Mouse (Mus musculus): ENCODE data around the gene Plxdc1. TPM values are rescaled to one million over a fixed set of nuclear protein-coding genes. Genes with fewer than 3 reads are reported as not detected.
A peak's percentile ranks its signal among the peaks of the same experiment; 100 is the strongest.

The Plxdc1 gene
- polyA plus RNA-seq, 1 experiment from 2014 or later, result 0.44 TPM

DNA sequence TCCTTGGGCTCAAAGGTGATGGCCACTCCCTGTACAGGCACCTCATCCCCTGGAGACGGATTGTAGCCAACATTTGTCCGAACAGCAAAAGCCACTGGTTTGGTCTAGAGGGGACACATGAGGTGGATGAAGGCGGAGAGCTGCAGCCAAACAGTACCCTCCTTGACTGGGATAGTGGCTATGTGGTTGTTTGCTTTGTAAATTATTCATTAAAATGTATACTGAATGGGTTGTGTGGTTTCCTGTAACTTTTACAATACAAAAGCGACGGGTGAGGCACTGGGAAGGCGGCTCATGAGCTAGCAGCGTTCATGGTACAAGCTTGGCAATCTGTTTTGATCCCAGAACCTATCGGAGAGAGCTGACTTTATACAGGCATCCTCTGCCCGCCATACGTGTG lies 26.6 kb upstream of the Plxdc1 start:
- H3K9ac ChIP-seq, result no peak overlapping the region
- no peak for ATAC-seq (ENCODE audit: extremely low read depth, insufficient number of reproducible peaks, low FRiP score, low TSS enrichment)
- H3K4me1 ChIP-seq, result no peaks in the 10 kb centered on the region
- H3K36me3 ChIP-seq, result peaks cover 43% of the 10 kb centered on the region
- H3K4me3 ChIP-seq, result no peak overlapping the region
- no peak overlapping the region for H3K27ac ChIP-seq (replicated peaks)
- no peaks in the 10 kb centered on the region for H3K9me3 ChIP-seq
- 83% methylated on average over 10 of the region's 10 CpGs for WGBS
- H3K4me2 ChIP-seq, result no peak overlapping the region
- H3K27me3 ChIP-seq (replicated peaks), result peaks cover 35% of the 10 kb centered on the region

DNA sequence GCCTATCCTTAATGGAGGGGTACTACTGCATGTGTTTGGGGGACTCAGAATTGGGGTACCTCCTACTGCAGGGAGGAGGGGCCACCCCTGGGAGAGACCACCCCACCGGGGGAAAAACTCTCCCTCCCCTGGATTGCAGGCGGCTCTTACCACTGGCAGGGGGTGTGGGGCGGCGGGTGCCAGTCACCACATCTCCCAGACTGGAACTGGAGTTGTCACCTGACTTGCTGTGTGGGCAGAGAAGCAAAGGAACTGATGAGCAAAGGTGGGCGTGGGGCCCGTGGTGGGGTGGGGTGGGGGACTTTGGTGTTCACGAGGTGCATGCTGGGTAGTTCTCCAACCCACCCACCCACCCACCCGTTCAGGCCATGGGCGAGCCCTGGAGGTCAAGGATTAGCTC lies 25.5 kb upstream of the Plxdc1 start:
- WGBS, result 44% methylated on average over 9 of the region's 9 CpGs

DNA sequence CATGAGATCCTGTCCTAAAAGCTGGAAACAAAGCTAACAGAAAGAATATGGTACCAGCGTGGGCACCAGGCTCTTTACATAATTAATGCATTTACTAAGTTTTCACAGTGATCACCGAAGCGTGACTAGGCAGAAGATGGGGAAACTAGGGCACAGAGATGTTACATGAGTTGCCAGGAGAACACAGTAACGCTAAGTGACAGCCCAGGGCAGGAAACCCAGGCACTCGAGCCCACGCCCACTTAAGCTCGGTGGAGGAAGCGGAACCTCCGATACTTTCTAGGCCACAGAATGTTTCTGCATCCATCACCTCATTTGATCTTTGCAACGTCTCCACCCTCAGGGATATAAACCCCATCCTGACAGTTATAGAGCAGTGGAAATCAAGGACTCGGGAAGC lies 21.8 kb upstream of the Plxdc1 start:
- peaks cover 16% of the 10 kb centered on the region for H3K4me1 ChIP-seq
- no peak overlapping the region for H3K4me3 ChIP-seq
- no peaks in the 10 kb centered on the region for H3K9me3 ChIP-seq
- 80% methylated on average over 11 of the region's 11 CpGs for WGBS
- no peak overlapping the region for H3K9ac ChIP-seq
- no peak overlapping the region for H3K27ac ChIP-seq (replicated peaks)
- no peak for ATAC-seq (ENCODE audit: extremely low read depth, insufficient number of reproducible peaks, low FRiP score, low TSS enrichment)
- no peak overlapping the region for H3K4me2 ChIP-seq
- H3K27me3 ChIP-seq (replicated peaks), result peaks cover 47% of the 10 kb centered on the region
- H3K36me3 ChIP-seq, result peaks cover 46% of the 10 kb centered on the region

More for the DNA sequence above, 25.5 kb upstream of the Plxdc1 start:
- Histone ChIP-seq H3K4me1 (no peaks in the 10 kb centered on the region), H3K4me3 (no peak overlapping the region), H3K9me3 (no peaks in the 10 kb centered on the region), H3K27ac (replicated peaks) (no peak overlapping the region), H3K9ac (no peak overlapping the region), H3K4me2 (no peak overlapping the region), H3K36me3 (peaks cover 47% of the 10 kb centered on the region), H3K27me3 (replicated peaks) (peaks cover 35% of the 10 kb centered on the region)
- ATAC-seq (ENCODE audit: extremely low read depth, insufficient number of reproducible peaks, low FRiP score, low TSS enrichment), result no peak

DNA sequence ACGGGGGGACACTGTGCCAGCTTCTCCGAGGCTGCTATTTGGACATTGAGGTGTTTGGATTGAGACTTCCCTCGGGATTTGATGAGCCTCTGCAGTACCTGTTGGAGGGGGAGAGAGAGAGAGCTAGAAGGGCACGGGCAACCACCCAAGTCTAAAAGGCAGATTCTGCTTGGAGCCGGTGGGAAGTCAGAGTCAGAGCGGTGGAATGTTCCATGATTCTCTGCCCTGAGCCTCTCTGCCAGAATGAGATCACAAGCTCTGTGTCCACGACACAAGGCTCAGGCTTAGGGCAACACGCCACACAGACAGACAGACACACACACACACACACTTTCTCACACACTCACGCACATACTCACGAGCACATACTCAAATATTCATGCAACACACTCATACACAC lies 19.4 kb upstream of the Plxdc1 start:
- Histone ChIP-seq H3K27ac (replicated peaks) (no peak overlapping the region), H3K4me1 (peaks cover 26% of the 10 kb centered on the region), H3K4me2 (no peak overlapping the region), H3K27me3 (replicated peaks) (peaks cover 47% of the 10 kb centered on the region), H3K36me3 (peaks cover 42% of the 10 kb centered on the region), H3K9me3 (no peaks in the 10 kb centered on the region), H3K4me3 (no peak overlapping the region), H3K9ac (no peak overlapping the region)
- ATAC-seq (ENCODE audit: extremely low read depth, insufficient number of reproducible peaks, low FRiP score, low TSS enrichment), result no peak
- 73% methylated on average over 10 of the region's 10 CpGs for WGBS

DNA sequence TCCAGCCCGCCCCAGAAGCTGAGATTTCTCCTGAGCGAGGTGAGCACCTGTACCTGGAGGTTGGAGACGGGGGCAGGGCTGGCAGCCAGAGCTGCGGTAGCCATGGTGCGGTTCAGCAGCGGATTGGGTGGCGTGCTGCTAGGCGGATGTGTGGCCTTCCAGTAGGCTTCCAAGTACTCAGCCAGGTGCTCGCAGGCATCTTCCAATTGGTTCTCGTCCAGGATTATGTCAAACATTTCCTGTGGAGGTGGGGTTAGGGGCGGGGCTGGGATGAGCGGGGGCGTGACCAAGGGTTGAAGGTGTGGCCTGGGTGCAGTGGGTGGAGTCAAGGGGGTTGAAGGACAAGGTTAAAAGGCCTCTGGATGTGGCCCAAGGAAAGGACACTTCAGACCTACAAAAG lies 18.8 kb upstream of the Plxdc1 start:
- Histone ChIP-seq H3K4me3 (no peak overlapping the region), H3K9me3 (no peaks in the 10 kb centered on the region), H3K36me3 (peaks cover 37% of the 10 kb centered on the region), H3K27ac (replicated peaks) (no peak overlapping the region), H3K27me3 (replicated peaks) (peaks cover 47% of the 10 kb centered on the region), H3K4me1 (peaks cover 26% of the 10 kb centered on the region), H3K4me2 (no peak overlapping the region), H3K9ac (no peak overlapping the region)
- ATAC-seq (ENCODE audit: extremely low read depth, insufficient number of reproducible peaks, low FRiP score, low TSS enrichment), result no peak
- WGBS, result 44% methylated on average over 13 of the region's 13 CpGs

DNA sequence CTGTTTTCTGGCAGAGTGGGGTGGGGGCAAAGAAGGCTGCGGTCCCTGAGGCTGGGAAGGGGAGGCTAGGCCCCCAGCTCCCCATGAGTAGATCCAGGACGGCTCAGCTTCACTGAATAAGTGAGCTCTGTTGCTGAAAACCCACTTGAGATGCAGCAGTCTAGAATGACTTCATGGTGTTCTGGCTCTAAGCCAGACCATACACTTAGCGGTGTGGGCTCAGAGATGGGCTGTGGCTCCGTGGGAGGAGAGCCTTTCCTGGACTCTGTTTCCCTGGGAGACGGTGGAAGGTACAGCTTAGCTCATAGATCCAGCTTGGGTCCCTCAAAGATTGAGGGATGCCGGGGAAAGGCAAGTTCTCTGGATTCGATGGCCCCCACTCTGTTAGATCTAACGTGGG lies 17.9 kb upstream of the Plxdc1 start:
- no peaks in the 10 kb centered on the region for H3K9me3 ChIP-seq
- peaks cover 26% of the 10 kb centered on the region for H3K4me1 ChIP-seq
- H3K27ac ChIP-seq (replicated peaks), result no peak overlapping the region
- no peak overlapping the region for H3K4me3 ChIP-seq
- peaks cover 28% of the 10 kb centered on the region for H3K36me3 ChIP-seq
- H3K4me2 ChIP-seq, result no peak overlapping the region
- no peak overlapping the region for H3K9ac ChIP-seq
- no peak for ATAC-seq (ENCODE audit: extremely low read depth, insufficient number of reproducible peaks, low FRiP score, low TSS enrichment)
- peaks cover 55% of the 10 kb centered on the region for H3K27me3 ChIP-seq (replicated peaks)
- WGBS, result 51% methylated on average over 8 of the region's 8 CpGs

DNA sequence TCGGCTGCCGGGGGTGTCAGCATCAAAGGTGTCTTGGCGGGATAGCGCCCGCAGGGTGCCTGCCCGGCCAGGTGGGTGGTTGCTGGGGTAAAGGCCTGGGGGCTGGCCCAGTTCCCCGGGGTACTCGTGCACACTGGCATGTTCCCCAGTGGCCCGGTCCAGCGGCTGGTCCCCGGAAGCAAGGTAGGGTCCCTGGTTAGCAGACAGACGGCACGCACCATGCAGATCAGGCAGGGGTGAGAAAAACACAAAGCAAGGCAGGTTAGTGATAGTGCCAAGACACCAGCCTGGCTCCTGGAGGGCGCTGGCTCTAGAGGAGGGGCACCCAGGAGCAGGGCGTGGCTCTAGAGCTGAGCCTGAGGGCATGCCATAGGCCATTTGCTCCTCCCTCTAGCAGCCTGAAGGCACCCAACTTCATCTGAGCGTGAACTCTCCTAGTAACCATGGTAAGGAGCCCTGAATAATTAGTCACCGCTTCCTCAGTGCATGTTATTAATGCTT lies 17.0 kb upstream of the Plxdc1 start:
- Histone ChIP-seq H3K9ac (peak overlapping the region; percentile 48), H3K27ac (replicated peaks) (no peak overlapping the region), H3K4me1 (peaks cover 26% of the 10 kb centered on the region), H3K36me3 (peaks cover 23% of the 10 kb centered on the region), H3K27me3 (replicated peaks) (peaks cover 63% of the 10 kb centered on the region), H3K9me3 (no peaks in the 10 kb centered on the region), H3K4me2 (peak overlapping the region; percentile 62), H3K4me3 (peak overlapping the region; percentile 29)
- no peak for ATAC-seq (ENCODE audit: extremely low read depth, insufficient number of reproducible peaks, low FRiP score, low TSS enrichment)
- 34% methylated on average over 17 of the region's 17 CpGs for WGBS

DNA sequence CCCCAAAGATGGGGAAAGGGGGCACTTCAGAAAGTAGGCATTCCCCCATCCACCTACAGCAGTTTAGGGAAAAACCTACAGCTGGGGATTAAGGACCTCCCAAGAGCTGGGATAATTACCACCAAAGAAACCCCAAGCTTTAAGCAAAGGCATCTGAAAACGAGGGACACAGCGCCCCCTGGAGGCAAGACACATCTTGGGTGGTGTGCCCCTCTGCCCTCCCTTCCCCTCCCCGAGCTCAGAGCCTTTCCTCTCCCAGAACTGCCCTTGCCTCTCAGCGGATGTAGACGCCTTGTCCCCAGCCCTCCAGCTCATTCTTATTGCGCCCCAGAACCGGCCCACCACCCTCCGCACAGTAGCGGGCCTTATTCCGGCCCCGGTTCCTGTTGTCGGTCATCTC lies 16.4 kb upstream of the Plxdc1 start:
- peak overlapping the region; percentile 29 for H3K4me3 ChIP-seq
- H3K27me3 ChIP-seq (replicated peaks), result peaks cover 68% of the 10 kb centered on the region
- H3K36me3 ChIP-seq, result peaks cover 23% of the 10 kb centered on the region
- peak overlapping the region; percentile 62 for H3K4me2 ChIP-seq
- H3K9me3 ChIP-seq, result no peaks in the 10 kb centered on the region
- WGBS, result 9% methylated on average over 12 of the region's 12 CpGs
- no peak for ATAC-seq (ENCODE audit: extremely low read depth, insufficient number of reproducible peaks, low FRiP score, low TSS enrichment)
- peaks cover 26% of the 10 kb centered on the region for H3K4me1 ChIP-seq
- peak overlapping the region; percentile 48 for H3K9ac ChIP-seq
- no peak overlapping the region for H3K27ac ChIP-seq (replicated peaks)

DNA sequence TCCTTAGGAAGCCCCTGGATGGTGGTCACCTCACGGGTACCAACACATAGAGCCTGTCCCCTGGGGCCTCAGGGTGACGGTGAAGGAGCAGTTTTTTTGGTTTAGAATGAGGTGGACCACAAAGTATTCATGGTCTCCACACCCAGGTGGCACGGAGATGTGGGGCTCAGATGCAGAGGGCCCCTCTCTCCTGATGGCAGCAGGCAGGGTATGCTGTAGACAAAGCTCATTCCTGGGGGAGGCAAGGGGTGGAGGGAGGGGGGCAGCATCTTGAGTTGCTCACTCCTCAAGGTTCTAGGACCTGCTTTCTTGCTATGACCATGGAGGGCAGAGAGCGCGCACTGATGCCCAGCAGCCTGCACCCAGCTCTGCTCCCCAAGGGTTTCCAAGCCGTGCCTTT lies 15.7 kb upstream of the Plxdc1 start:
- H3K4me1 ChIP-seq, result peaks cover 26% of the 10 kb centered on the region
- no peak for ATAC-seq (ENCODE audit: extremely low read depth, insufficient number of reproducible peaks, low FRiP score, low TSS enrichment)
- 51% methylated on average over 6 of the region's 6 CpGs for WGBS
- no peak overlapping the region for H3K27ac ChIP-seq (replicated peaks)
- H3K36me3 ChIP-seq, result peaks cover 16% of the 10 kb centered on the region
- peaks cover 69% of the 10 kb centered on the region for H3K27me3 ChIP-seq (replicated peaks)
- H3K4me3 ChIP-seq, result no peak overlapping the region
- no peaks in the 10 kb centered on the region for H3K9me3 ChIP-seq
- peak overlapping the region; percentile 48; the same call in 1 of the 2 replicates for H3K9ac ChIP-seq
- H3K4me2 ChIP-seq, result peak overlapping the region; percentile 62; the same call in 1 of the 2 replicates

DNA sequence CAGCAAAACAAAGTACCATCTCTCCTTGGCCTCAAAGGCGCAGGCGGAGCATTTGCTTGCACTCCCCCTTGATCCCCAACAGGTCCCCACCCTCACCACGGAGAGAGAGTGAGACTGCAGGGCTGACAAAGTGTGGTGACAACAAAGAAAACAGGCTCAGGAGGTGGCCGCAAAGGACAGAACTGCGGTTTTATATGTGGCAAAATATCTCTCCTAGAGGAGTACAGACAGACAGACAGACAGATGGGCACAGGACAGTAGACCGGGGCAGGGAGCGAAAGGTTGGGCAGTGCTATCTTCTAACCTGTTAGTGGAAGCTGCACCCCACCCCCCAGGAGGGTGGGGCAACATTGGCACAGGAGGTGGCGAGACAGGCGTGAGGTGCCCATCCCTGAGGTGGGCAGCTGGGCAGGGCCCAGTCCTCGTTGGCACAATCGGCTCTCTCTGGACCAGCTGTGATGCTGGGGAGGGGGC lies 15.1 kb upstream of the Plxdc1 start:
- Histone ChIP-seq H3K4me1 (peaks cover 26% of the 10 kb centered on the region), H3K27ac (replicated peaks) (no peak overlapping the region), H3K9ac (no peak overlapping the region), H3K4me2 (no peak overlapping the region), H3K4me3 (no peak overlapping the region), H3K27me3 (replicated peaks) (peaks cover 74% of the 10 kb centered on the region), H3K9me3 (no peaks in the 10 kb centered on the region), H3K36me3 (peaks cover 13% of the 10 kb centered on the region)
- WGBS, result 30% methylated on average over 11 of the region's 11 CpGs
- no peak for ATAC-seq (ENCODE audit: extremely low read depth, insufficient number of reproducible peaks, low FRiP score, low TSS enrichment)

DNA sequence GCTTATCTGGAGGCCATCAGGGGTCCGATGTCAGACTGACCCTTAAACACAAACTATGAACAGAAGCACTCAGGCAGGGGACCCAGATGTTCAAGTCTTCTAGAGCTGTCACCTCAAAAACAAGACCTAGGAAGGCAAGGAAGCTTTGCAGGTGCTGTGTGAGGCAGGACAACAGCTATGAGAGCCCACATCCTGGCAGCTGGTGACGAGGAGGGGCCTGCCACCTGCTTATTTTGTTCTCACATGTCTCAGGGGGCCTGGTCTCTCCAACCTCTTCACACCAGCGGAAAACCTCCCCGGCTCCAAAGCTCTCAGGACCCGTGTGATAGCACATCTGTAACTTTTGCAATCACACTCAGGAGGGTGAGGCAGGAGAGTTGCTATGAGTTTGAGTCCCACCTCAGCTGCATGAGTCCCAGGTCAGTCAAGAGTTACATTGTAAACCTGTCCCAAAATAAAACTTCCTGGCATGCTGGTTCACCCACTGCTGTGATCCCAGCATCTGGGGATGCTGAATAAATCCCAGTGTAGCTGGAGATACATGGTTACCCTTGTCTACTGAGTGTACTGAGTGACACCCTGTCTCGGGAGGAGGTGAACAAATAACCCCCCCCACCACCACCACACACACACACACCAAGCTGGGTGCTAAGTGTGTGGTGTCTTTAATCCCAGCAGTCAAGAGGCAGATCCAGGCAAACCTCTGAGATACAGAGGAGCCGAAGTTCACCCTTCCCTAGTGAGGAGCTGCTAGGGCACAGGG lies 14.3 kb upstream of the Plxdc1 start:
- 17% methylated on average over 7 of the region's 7 CpGs for WGBS
- Histone ChIP-seq H3K9me3 (no peaks in the 10 kb centered on the region), H3K36me3 (peaks cover 13% of the 10 kb centered on the region), H3K9ac (no peak overlapping the region), H3K4me3 (no peak overlapping the region), H3K27me3 (replicated peaks) (peaks cover 80% of the 10 kb centered on the region), H3K4me2 (no peak overlapping the region), H3K27ac (replicated peaks) (no peak overlapping the region), H3K4me1 (peaks cover 30% of the 10 kb centered on the region)
- no peak for ATAC-seq (ENCODE audit: extremely low read depth, insufficient number of reproducible peaks, low FRiP score, low TSS enrichment)

DNA sequence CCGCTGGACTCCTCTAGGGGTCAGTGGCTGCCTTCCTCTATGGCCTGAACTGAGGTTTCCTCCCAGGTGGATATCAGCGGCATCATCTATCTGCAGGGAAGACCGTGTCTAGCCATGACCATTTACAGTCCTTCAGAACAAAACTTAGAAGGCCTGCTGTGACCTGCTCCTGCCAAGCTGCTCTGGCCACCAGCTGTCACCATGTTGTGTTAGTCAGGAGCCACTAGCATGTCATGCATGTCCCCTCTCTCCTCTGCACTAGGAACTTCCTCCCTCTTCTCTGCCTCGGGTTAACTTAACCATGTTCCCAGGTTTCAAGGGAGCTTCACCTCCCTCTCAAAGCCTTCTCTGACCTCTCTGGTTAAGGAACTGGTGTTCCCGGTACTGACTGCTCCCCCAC lies 13.5 kb upstream of the Plxdc1 start:
- Histone ChIP-seq H3K27me3 (replicated peaks) (peaks cover 82% of the 10 kb centered on the region), H3K4me3 (no peak overlapping the region), H3K9me3 (no peaks in the 10 kb centered on the region), H3K27ac (replicated peaks) (no peak overlapping the region), H3K9ac (no peak overlapping the region), H3K36me3 (peaks cover 5% of the 10 kb centered on the region), H3K4me2 (no peak overlapping the region), H3K4me1 (peaks cover 38% of the 10 kb centered on the region)
- ATAC-seq (ENCODE audit: extremely low read depth, insufficient number of reproducible peaks, low FRiP score, low TSS enrichment), result no peak
- WGBS, result 58% methylated on average over 5 of the region's 5 CpGs

Data from heart, embryonic 13.5 days (tissue).